9 mouse cellular contexts compared by ENCODE assay signal in the genomic region with DNA sequence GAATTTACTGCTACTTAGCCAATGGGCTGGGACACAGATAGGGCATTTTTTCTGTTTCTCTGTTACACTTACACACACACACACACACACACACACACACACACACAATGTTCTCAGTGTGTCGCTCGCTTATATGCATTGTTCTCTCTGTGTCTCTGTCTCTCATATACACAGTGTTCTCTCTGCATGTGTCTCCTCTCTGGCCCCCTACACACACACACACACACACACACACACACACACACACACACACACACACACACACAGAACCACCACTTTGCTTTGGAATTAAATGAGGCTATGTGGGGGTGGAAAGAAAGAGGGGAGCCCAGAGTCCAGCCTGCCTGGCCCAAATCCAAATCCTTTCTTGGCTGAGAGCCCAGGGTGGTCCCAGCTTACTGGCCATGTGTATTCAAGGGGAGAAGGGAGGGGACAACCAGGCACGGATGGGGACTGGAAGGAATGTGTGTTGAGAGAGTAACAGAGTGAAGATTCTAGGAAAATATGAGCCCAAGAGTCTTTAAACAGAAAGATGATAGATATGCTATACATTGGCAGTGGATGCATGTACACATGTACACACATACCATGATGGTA. TPM values are rescaled to one million over a fixed set of nuclear protein-coding genes. Genes with fewer than 3 reads are reported as not detected.
DNase-seq lines count a peak whose midpoint lies in the region; ATAC-seq lines count a peak whose summit lies in the region.
"Had no signal": no experiment of that assay in that cellular context is flagged by ENCODE, and none has a peak within 500 bp of the region (broad histone marks: within the 10 kb centered on the region; RNA-seq: fewer than 3 reads in every experiment).

No protein-coding gene starts in this region.

- no peak overlapping the region for H3K9ac ChIP-seq in embryonic facial prominence, embryonic 14.5 days (ENCODE audit: low read depth, low read length)
- no peak overlapping the region for H3K9ac ChIP-seq in midbrain, embryonic 14.5 days (replicated peaks; ENCODE audit: low read length)

- peak; percentile 86 to 89 for DNase-seq in cerebellum, postnatal 10 days
- DNase-seq in cerebellum, postnatal 36 days = no peak
- DNase-seq in kidney, postnatal 4 days = peak; percentile 55 to 60
- DNase-seq in kidney, adult 18-20 months = no peak
- peak; percentile 64 for DNase-seq in embryonic facial prominence, embryonic 14.5 days (ENCODE audit: low spot score)
- peak; percentile 91 for DNase-seq in midbrain, embryonic 14.5 days
- DNase-seq in thymus, postnatal 4 days = no peak
- no peak for DNase-seq in adrenal gland, postnatal 36 days
- DNase-seq: kidney, adult 11 months had no signal

- peaks cover 20% of the 10 kb centered on the region for H3K27me3 ChIP-seq in embryonic facial prominence, embryonic 14.5 days (replicated peaks; ENCODE audit: control insufficient read depth, insufficient read depth, low read length)
- H3K27me3 ChIP-seq in midbrain, embryonic 14.5 days (ENCODE audit: control insufficient read depth, insufficient read depth, low read length) = peaks cover 7% of the 10 kb centered on the region; the same call in 1 of the 2 replicates

- H3K36me3 ChIP-seq in embryonic facial prominence, embryonic 14.5 days (ENCODE audit: control insufficient read depth, insufficient read depth, low read length) = no peaks in the 10 kb centered on the region
- no peaks in the 10 kb centered on the region for H3K36me3 ChIP-seq in midbrain, embryonic 14.5 days (ENCODE audit: control insufficient read depth, insufficient read depth, low read length)

- no peak overlapping the region for H3K27ac ChIP-seq in embryonic facial prominence, embryonic 14.5 days (replicated peaks; ENCODE audit: low read depth, low read length)
- no peak overlapping the region for H3K27ac ChIP-seq in midbrain, embryonic 14.5 days (replicated peaks; ENCODE audit: low read depth, low read length)

- H3K4me2 ChIP-seq in embryonic facial prominence, embryonic 14.5 days (ENCODE audit: low read depth, low read length) = no peak overlapping the region
- H3K4me2 ChIP-seq in midbrain, embryonic 14.5 days (ENCODE audit: low read length) = no peak overlapping the region

- 45% methylated on average over 3 of the region's 3 CpGs for WGBS in embryonic facial prominence, embryonic 14.5 days
- 34% methylated on average over 3 of the region's 3 CpGs for WGBS in midbrain, embryonic 14.5 days

- no peak overlapping the region for H3K4me3 ChIP-seq in embryonic facial prominence, embryonic 14.5 days (ENCODE audit: low read depth, low read length)
- H3K4me3 ChIP-seq in midbrain, embryonic 14.5 days (replicated peaks; ENCODE audit: low read depth, low read length) = no peak overlapping the region

- H3K9me3 ChIP-seq in embryonic facial prominence, embryonic 14.5 days (ENCODE audit: control insufficient read depth, low read length) = no peaks in the 10 kb centered on the region
- H3K9me3 ChIP-seq in midbrain, embryonic 14.5 days (ENCODE audit: control insufficient read depth, low read length) = no peaks in the 10 kb centered on the region

- ATAC-seq in embryonic facial prominence, embryonic 14.5 days (ENCODE audit: low read depth) = peak; percentile 60
- ATAC-seq in midbrain, embryonic 14.5 days (ENCODE audit: low FRiP score, low TSS enrichment) = peak; percentile 76; the same call in 1 of the 2 replicates

- 0 out of 2 replicates have a peak, but pooled peaks cover 3% of the 10 kb centered on the region for H3K4me1 ChIP-seq in embryonic facial prominence, embryonic 14.5 days (ENCODE audit: control insufficient read depth, insufficient read depth, low read length)
- H3K4me1 ChIP-seq in midbrain, embryonic 14.5 days (ENCODE audit: control insufficient read depth, insufficient read depth, low read length) = 0 out of 2 replicates have a peak, but pooled peaks cover 8% of the 10 kb centered on the region

RNA-seq across cellular contexts. Expression of a gene that starts 8.0 kb away (rescaled TPM):
- 2.0 TPM in 2 replicates for polyA plus RNA-seq in embryonic facial prominence, embryonic 14.5 days (2014; fragmentation: Nextera tagmentation; extraction: Ambion mirVana)
- 3.0 and 3.6 TPM in 2 replicates for polyA plus RNA-seq in midbrain, embryonic 14.5 days (2014; fragmentation: Nextera tagmentation; extraction: Ambion mirVana)
- under 1 TPM; 0.20 to 0.89 TPM for total RNA-seq in adrenal gland, postnatal 36 days (2021)

Comparison
In these comparisons a context has a peak if more than half of its experiments do, and no peak if none do; other contexts are left out.
1. DNase-seq: peak in cerebellum, postnatal 10 days (2 of 2), kidney, postnatal 4 days (2 of 2), embryonic facial prominence, embryonic 14.5 days (single experiment) and midbrain, embryonic 14.5 days (single experiment); none in cerebellum, postnatal 36 days (0 of 2), kidney, adult 18-20 months (single experiment), thymus, postnatal 4 days (single experiment) and adrenal gland, postnatal 36 days (0 of 2).